Mouse (Mus musculus): Measurements from ENCODE around the gene Eif2s1.
A peak's percentile ranks its signal among the peaks of the same experiment; 100 is the strongest.

Eif2s1 gene

GRCm38 (mm10) chr12:78861496-78862253 lies at the start of gene Eif2s1, which contains the start of gene Atp6v1d:
TSS of gene Eif2s1 (plus strand) at chr12:78861819.
TSS of gene Atp6v1d (minus strand) at chr12:78861638.
- peak; percentile 100 for DNase-seq

- no peak for DNase-seq
Observed at GRCm38 (mm10) chr12:78814437-78814836, 47.2 kb upstream of the Eif2s1 start.

GRCm38 (mm10) chr12:78834496-78834895 lies 27.1 kb upstream of the Eif2s1 start:
- DNase-seq, result no peak

GRCm38 (mm10) chr12:78839906-78840305 lies 21.7 kb upstream of the Eif2s1 start:
- no peak for DNase-seq

GRCm38 (mm10) chr12:78842429-78842828 lies 19.2 kb upstream of the Eif2s1 start:
- no peak for DNase-seq

- DNase-seq, result no peak
Observed at GRCm38 (mm10) chr12:78848246-78848645, 13.4 kb upstream of the Eif2s1 start.

GRCm38 (mm10) chr12:78860921-78861495 lies 611 bp upstream of the Eif2s1 start:
- no peak for DNase-seq

- DNase-seq, result no peak
Observed at GRCm38 (mm10) chr12:78862254-78862730, 673 bp downstream of the Eif2s1 start.

GRCm38 (mm10) chr12:78865434-78865833 lies 3.8 kb downstream of the Eif2s1 start:
- no peak for DNase-seq

GRCm38 (mm10) chr12:78868115-78868514 lies 6.5 kb downstream of the Eif2s1 start:
- no peak for DNase-seq

- no peak for DNase-seq
Observed at GRCm38 (mm10) chr12:78874581-78874980, 13.0 kb downstream of the Eif2s1 start.

GRCm38 (mm10) chr12:78890062-78890461 lies 28.4 kb downstream of the Eif2s1 start:
- DNase-seq, result peak; percentile 27

- peak; percentile 40 for DNase-seq
Observed at GRCm38 (mm10) chr12:78891149-78891548, 29.5 kb downstream of the Eif2s1 start.

GRCm38 (mm10) chr12:78897861-78898260 lies 36.2 kb downstream of the Eif2s1 start:
- peak; percentile 70 for DNase-seq

- peak; percentile 77 for DNase-seq
Observed at GRCm38 (mm10) chr12:78901467-78901866, 39.8 kb downstream of the Eif2s1 start.

GRCm38 (mm10) chr12:78903313-78903712 lies 41.7 kb downstream of the Eif2s1 start:
- DNase-seq, result peak; percentile 55

GRCm38 (mm10) chr12:78904499-78904898 lies 42.9 kb downstream of the Eif2s1 start:
- no peak for DNase-seq

- DNase-seq, result peak; percentile 93
Observed at GRCm38 (mm10) chr12:78906707-78907162, 45.1 kb downstream of the Eif2s1 start, which contains the start of gene Plek2. TSS of gene Plek2 (minus strand) at chr12:78906964.

- no peak for DNase-seq
Observed at GRCm38 (mm10) chr12:78908081-78908605, 46.5 kb downstream of the Eif2s1 start.

GRCm38 (mm10) chr12:78910684-78911461 lies 49.3 kb downstream of the Eif2s1 start:
- DNase-seq, result peak; percentile 91

GRCm38 (mm10) chr12:78911707-78912417 lies 50.2 kb downstream of the Eif2s1 start:
- peak; percentile 94 for DNase-seq

- DNase-seq, result no peak
Observed at GRCm38 (mm10) chr12:78914458-78914857, 52.8 kb downstream of the Eif2s1 start.

All from heart, adult 11 months (tissue).